Mouse (Mus musculus) midbrain, embryonic 13.5 days (tissue): ENCODE measurements at regions not wholly inside any gene's neighbourhood (a gene's known extent, or its start where the extent isn't known, plus 50 kb on each side); places are given as distances from the start of the nearest gene placed in this dataset.

Experiments used
- ATAC-seq: fragments of 200-750 bp; cut with Nextera tagmentation; 2 replicates; pipeline ENCODE4 v1.8.0; 2017; ENCODE audit warnings: mild to moderate bottlenecking, moderate TSS enrichment, moderate library complexity
- H3K27ac ChIP-seq: fragments of 300-500 bp; sonication (generic); 2 replicates; pipeline ENCODE4 v1.5.1; 2015; ENCODE audit warnings: inconsistent platforms, mild to moderate bottlenecking, moderate library complexity
- H3K27me3 ChIP-seq: fragments of 300-500 bp; sonication (generic); 2 replicates; pipeline ENCODE4 v1.6.1; 2015; ENCODE audit warnings: mild to moderate bottlenecking, inconsistent platforms
- H3K36me3 ChIP-seq: fragments of 300-500 bp; sonication (generic); 2 replicates; pipeline ENCODE4 v1.6.1; 2015; ENCODE audit warnings: mild to moderate bottlenecking, inconsistent platforms
- H3K4me1 ChIP-seq: fragments of 300-500 bp; sonication (generic); replicated peaks from 2 replicates; pipeline ENCODE4 v1.6.1; 2015; ENCODE audit warnings: inconsistent platforms
- H3K4me2 ChIP-seq: fragments of 300-500 bp; sonication (generic); replicated peaks from 2 replicates; pipeline ENCODE4 v1.6.1; 2015; ENCODE audit warnings: moderate library complexity, mild to moderate bottlenecking, inconsistent platforms
- H3K4me3 ChIP-seq: fragments of 300-500 bp; sonication (generic); replicated peaks from 2 replicates; pipeline ENCODE4 v1.5.1; 2015; ENCODE audit warnings: mild to moderate bottlenecking, inconsistent platforms
- H3K9ac ChIP-seq: fragments of 300-500 bp; sonication (generic); replicated peaks from 2 replicates; pipeline ENCODE4 v1.6.1; 2015; ENCODE audit warnings: mild to moderate bottlenecking, inconsistent platforms
- H3K9me3 ChIP-seq: fragments of 300-500 bp; sonication (generic); 2 replicates; pipeline ENCODE4 v1.6.1; 2016; ENCODE audit warnings: mild to moderate bottlenecking, inconsistent platforms
- WGBS: fragments of 180-500 bp; shearing (Covaris S2); methylation state at CpG from one replicate; pipeline ENCODE4 v1.1.7; 2015; 5-methylcytosine and 5-hydroxymethylcytosine counted together

- no peaks in the 10 kb centered on the region for H3K27me3 ChIP-seq
- no peaks in the 10 kb centered on the region for H3K36me3 ChIP-seq
- ATAC-seq = no peak
- H3K27ac ChIP-seq = no peak overlapping the region
- H3K9ac ChIP-seq = no peak overlapping the region
- WGBS = 76% methylated on average over 2 of the region's 2 CpGs
- H3K9me3 ChIP-seq = no peaks in the 10 kb centered on the region
- H3K4me1 ChIP-seq = no peaks in the 10 kb centered on the region
- H3K4me2 ChIP-seq = no peak overlapping the region
- H3K4me3 ChIP-seq = no peak overlapping the region
Observed at GRCm38 (mm10) chr7:134610159-134610558, 60.3 kb upstream of the Dock1 start.

DNA sequence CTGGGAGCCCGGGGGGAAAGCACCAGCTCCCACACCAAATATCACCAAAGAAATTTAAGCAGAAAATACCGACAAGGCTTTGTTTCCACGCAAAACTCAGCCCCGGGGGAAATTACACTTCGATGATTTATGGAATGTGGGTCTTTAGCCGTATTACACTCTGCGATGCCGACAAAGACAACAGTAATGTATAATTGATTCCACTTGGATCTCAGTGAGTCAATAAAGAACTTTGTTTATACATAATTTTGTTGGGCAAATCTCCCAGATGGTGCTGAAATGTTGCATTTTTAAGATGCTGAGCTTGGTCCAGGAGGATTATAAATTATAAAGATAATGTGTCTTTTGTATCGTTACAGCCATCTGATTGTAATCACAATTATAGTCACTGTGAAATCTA lies 59.1 kb upstream of the Dock1 start:
- Histone ChIP-seq H3K27me3 (no peaks in the 10 kb centered on the region), H3K4me1 (no peaks in the 10 kb centered on the region), H3K4me2 (no peak overlapping the region), H3K9ac (no peak overlapping the region), H3K4me3 (no peak overlapping the region), H3K9me3 (no peaks in the 10 kb centered on the region), H3K36me3 (no peaks in the 10 kb centered on the region), H3K27ac (no peak overlapping the region)
- ATAC-seq = no peak
- 74% methylated on average over 9 of the region's 9 CpGs for WGBS

DNA sequence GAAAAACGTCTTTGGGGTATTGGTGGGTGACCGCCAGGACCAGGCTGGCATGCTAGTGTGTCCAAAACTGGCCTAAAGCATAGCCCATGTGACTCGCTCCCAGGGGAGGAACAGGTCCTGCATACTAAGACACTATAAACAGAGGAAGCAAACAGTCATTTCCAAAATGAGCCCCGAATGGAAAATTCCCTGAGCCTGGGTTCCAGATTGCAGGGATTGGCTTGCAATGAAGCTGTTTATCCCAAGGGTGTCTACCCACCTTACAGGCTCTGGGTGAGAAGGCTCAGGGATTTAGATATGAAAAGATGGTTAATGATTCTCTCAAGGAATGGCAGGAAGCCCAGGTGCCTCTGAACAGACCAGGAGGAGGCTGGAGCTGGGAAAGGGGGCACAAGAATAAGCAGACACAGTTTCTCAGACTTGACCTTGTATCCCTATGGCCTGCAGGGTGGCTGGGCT lies 58.2 kb upstream of the Dock1 start:
- WGBS = 71% methylated on average over 4 of the region's 4 CpGs
- no peak overlapping the region for H3K4me2 ChIP-seq
- no peaks in the 10 kb centered on the region for H3K9me3 ChIP-seq
- H3K27me3 ChIP-seq = no peaks in the 10 kb centered on the region
- no peak overlapping the region for H3K4me3 ChIP-seq
- no peaks in the 10 kb centered on the region for H3K36me3 ChIP-seq
- no peak overlapping the region for H3K9ac ChIP-seq
- H3K27ac ChIP-seq = no peak overlapping the region
- H3K4me1 ChIP-seq = no peaks in the 10 kb centered on the region
- no peak for ATAC-seq

GRCm38 (mm10) chr7:134619220-134619975 lies 51.1 kb upstream of the Dock1 start:
- Histone ChIP-seq H3K4me3 (no peak overlapping the region), H3K36me3 (no peaks in the 10 kb centered on the region), H3K9me3 (no peaks in the 10 kb centered on the region), H3K4me1 (no peaks in the 10 kb centered on the region), H3K9ac (no peak overlapping the region), H3K4me2 (no peak overlapping the region), H3K27ac (no peak overlapping the region), H3K27me3 (no peaks in the 10 kb centered on the region)
- no peak for ATAC-seq
- 27% methylated on average over 2 of the region's 2 CpGs for WGBS

DNA sequence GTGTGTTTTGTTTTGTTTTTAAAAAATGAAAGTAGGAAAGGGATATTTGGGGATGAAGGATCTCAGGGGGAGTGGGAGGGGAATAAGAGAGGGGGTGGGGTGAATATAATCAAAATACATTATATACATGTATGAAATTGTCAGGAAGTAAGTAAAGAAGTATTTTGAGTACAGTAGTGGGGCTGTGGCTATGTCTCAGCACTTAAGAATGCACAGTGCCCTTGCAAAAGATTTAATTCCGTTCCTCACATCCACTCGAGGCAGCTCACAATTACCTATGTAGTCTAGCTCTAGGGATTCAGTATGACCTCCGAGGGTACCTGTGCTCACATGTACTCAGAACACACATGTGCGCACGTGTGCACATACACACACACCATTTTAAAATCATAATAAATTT lies 50.4 kb upstream of the Dock1 start:
- no peaks in the 10 kb centered on the region for H3K4me1 ChIP-seq
- H3K9ac ChIP-seq = no peak overlapping the region
- H3K4me3 ChIP-seq = no peak overlapping the region
- WGBS = 83% methylated on average over 5 of the region's 5 CpGs
- H3K4me2 ChIP-seq = no peak overlapping the region
- no peaks in the 10 kb centered on the region for H3K27me3 ChIP-seq
- no peak overlapping the region for H3K27ac ChIP-seq
- no peaks in the 10 kb centered on the region for H3K36me3 ChIP-seq
- no peak for ATAC-seq
- H3K9me3 ChIP-seq = no peaks in the 10 kb centered on the region
